Mouse (Mus musculus): ENCODE data around the gene Ints2.

Gene Ints2

DNA sequence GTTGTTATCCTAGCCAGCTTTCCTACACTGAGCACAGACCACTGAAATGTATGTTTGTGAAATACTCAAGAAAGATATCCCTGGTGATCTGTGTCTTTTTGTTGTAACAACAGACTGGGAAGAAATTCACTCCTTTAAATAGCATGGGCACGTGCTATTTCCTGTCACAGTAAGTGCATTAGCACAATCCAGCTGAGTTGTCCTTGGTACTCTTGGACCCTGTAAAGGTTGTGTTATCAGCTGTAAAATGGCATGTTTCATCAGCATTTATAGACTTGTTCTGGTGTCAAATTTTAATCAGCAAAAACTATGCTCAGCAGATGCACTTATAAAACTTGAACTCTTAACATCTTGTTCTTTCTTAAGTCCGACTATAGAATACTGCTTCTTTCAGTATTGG lies 86.6 kb downstream of the Ints2 start:
- DNase-seq: no peak
